Mouse (Mus musculus) splenic B cell, adult 2 months (primary cell): ENCODE measurements around the gene Bmp8b.
"Not testable (repeated sequence)": the region's sequence is repeated elsewhere in the genome, so short reads cannot be mapped to it uniquely, and the experiment has no call there.

Experiments used
- DNase-seq: peaks from one replicate; pipeline ENCODE4 v3.0.0-alpha.2; 2011; ENCODE audit warnings: low read depth, low spot score
- H3K27me3 ChIP-seq: 2 replicates; pipeline ENCODE4 v1.6.1; 2012; ENCODE audit warnings: mild to moderate bottlenecking, low read length, moderate library complexity, mixed read lengths; ENCODE audit not compliant: control insufficient read depth, poor library complexity, insufficient read depth, severe bottlenecking
- H3K36me3 ChIP-seq: 2 replicates; pipeline ENCODE4 v1.6.1; 2012; ENCODE audit warnings: mild to moderate bottlenecking, low read length, moderate library complexity, mixed read lengths; ENCODE audit not compliant: control insufficient read depth, poor library complexity, insufficient read depth, severe bottlenecking

The Bmp8b gene

GRCm38 (mm10) chr4:123093064-123093776 lies 11.7 kb upstream of the Bmp8b start:
- no peak for DNase-seq
- H3K27me3 ChIP-seq: 0 out of 2 replicates have a peak, but pooled peaks cover 1% of the 10 kb centered on the region
- H3K36me3 ChIP-seq: no peaks in the 10 kb centered on the region

- Histone ChIP-seq H3K36me3 (no peaks in the 10 kb centered on the region), H3K27me3 (0 out of 2 replicates have a peak, but pooled peaks cover 1% of the 10 kb centered on the region)
- no peak for DNase-seq
These were observed 11.1 kb upstream of the Bmp8b start for GRCm38 (mm10) chr4:123093869-123094268.

- DNase-seq: no peak
- Histone ChIP-seq H3K36me3 (no peaks in the 10 kb centered on the region), H3K27me3 (0 out of 2 replicates have a peak, but pooled peaks cover 1% of the 10 kb centered on the region)
These were observed 456 bp downstream of the Bmp8b start for GRCm38 (mm10) chr4:123105451-123105790.

- not testable (repeated sequence) for H3K36me3 ChIP-seq, H3K27me3 ChIP-seq, DNase-seq
These were observed 964 bp downstream of the Bmp8b start for GRCm38 (mm10) chr4:123105929-123106328.

- no peak for DNase-seq
- Histone ChIP-seq H3K36me3 (no peaks in the 10 kb centered on the region), H3K27me3 (0 out of 2 replicates have a peak, but pooled peaks cover 1% of the 10 kb centered on the region)
These were observed 1.9 kb downstream of the Bmp8b start for GRCm38 (mm10) chr4:123106864-123107263.

- Histone ChIP-seq H3K36me3 (no peaks in the 10 kb centered on the region), H3K27me3 (0 out of 2 replicates have a peak, but pooled peaks cover 1% of the 10 kb centered on the region)
- DNase-seq: no peak
These were observed 3.1 kb downstream of the Bmp8b start for GRCm38 (mm10) chr4:123108056-123108455.

DNA sequence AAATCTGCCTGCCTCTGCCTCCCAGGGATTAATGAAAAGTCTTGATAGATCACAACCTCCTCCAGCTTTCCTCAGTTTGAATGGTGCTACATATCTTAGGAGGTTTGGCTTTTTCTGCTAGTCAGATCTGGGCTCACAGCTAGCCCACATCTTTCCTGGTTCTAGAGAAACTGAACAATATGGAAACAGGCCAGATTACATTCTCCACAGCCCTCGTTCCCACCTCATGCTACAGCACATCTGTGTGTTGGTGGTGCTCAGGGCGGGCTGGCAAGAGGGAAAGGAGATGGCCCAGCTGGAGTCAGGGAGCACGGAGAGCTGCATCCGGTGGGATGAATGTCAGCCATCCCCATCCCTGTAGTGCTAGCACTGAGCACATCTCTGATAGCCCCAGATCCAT lies 5.8 kb downstream of the Bmp8b start:
- DNase-seq: no peak

DNA sequence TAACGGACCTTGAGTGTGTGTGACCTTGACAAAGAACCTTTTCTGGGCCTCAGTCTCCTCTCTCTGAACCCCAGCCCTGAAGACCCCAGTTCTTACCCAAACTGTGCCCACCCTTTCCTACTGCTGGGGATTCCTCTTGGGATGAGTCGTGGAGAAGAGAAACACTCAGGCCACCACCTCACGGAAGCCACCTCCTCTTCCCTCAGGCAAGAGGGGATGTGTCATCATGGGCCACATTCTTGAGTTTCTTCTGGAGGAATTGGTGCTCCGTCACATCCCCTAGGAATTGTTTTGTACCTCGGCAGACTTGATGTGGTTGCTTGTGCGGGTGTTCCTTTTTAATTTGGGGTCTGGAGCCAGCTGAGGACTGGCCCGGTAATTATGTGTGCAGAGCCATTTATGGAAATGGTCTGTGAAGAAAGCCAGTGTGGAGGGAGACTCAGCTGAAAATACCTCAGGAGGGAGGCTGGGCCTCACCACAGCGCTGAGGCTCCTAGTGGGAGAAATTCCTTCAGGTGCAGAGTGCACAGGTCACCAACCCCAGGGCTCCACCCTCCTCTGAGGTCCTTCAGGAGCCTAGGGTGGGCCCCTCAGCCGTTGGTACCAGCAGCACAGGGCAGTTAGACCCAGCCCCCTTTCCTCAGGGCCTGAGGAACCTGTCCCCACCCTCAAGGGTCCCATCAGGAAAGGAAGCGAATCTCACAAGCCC lies 6.5 kb downstream of the Bmp8b start:
- DNase-seq, H3K36me3 ChIP-seq, H3K27me3 ChIP-seq: not testable (repeated sequence)

More for the DNA sequence above, 5.8 kb downstream of the Bmp8b start:
- H3K36me3 ChIP-seq: no peaks in the 10 kb centered on the region
- 0 out of 2 replicates have a peak, but pooled peaks cover 1% of the 10 kb centered on the region for H3K27me3 ChIP-seq

DNA sequence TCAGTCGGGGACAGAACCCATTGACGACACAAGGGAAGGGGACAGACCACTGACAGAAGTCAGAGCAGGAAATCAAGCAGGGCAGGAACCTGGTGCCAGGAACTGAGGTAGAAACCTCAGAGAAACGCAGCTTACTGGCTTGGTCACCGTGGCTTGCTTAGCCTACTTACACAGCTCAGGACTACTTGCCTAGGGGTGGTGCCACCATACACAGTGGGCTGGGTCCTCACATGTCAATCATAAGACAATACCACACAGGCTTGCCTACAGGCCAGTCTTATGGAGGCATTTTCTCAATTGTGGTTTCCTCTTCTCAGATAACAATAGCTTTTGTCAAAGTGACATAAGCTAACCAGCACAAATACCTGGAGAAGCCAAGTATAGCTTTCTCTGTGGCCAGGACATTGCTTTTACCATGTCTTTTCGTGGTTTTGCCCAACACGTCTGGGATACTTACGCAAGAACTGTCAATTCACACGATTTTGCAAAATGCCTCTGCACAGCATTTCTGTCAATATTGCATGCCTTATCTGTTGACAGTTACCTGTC lies 7.3 kb downstream of the Bmp8b start:
- Histone ChIP-seq H3K36me3 (no peaks in the 10 kb centered on the region), H3K27me3 (no peaks in the 10 kb centered on the region)
- DNase-seq: no peak

DNA sequence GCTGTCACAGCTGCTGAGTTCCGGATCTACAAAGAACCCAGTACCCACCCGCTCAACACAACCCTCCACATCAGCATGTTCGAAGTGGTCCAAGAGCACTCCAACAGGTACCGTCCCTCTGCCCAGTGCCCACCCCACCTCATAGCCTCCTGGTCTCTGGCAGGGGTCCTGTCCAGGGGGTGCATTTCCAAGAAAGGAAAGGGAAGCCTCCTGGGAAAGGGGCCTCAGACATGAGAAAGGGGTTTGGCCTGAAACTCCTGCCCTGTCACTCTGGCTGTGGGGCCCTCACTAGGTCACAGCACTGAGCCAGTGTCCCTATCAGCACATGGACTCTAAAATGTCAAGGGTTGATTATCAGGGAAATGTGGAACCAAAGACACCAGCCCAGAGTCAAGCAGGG lies 9.7 kb downstream of the Bmp8b start:
- H3K36me3 ChIP-seq, H3K27me3 ChIP-seq: not testable (repeated sequence)

DNA sequence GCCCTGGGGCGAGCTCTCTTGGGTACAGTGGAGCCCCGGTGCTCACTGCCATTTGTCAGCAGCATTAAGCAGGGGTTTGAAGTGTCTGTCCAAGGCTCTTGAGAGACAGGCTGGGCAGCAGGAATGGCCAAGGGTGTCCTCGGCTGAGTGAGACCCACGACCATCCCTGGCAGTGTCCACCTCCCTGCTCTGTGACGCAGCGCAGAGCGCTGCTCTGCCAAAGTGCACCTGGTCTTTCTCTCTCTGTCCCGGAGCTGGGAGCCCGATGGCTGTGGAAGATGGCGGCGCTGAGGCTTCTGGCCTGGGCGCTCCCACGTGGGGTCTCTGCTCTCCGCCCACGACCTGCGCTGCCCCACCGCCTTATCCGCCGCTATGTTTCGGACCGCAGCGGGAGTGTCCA lies 11.0 kb downstream of the Bmp8b start, which contains the start of gene Oxct2b:
Gene Oxct2b, plus strand, starts transcription at position 256 of the 400 bp plus-strand sequence.
- no peak for DNase-seq
- H3K27me3 ChIP-seq: no peaks in the 10 kb centered on the region
- H3K36me3 ChIP-seq: no peaks in the 10 kb centered on the region

More for the DNA sequence above, 9.7 kb downstream of the Bmp8b start:
- not testable (repeated sequence) for DNase-seq

GRCm38 (mm10) chr4:123116640-123117039 lies 11.7 kb downstream of the Bmp8b start:
- H3K36me3 ChIP-seq, H3K27me3 ChIP-seq, DNase-seq: not testable (repeated sequence)

GRCm38 (mm10) chr4:123121286-123121685 lies 16.3 kb downstream of the Bmp8b start:
- Histone ChIP-seq H3K27me3 (no peaks in the 10 kb centered on the region), H3K36me3 (no peaks in the 10 kb centered on the region)
- no peak for DNase-seq

- Histone ChIP-seq H3K27me3 (no peaks in the 10 kb centered on the region), H3K36me3 (peaks cover 7% of the 10 kb centered on the region; the same call in 1 of the 2 replicates)
- no peak for DNase-seq
These were observed 21.7 kb downstream of the Bmp8b start for GRCm38 (mm10) chr4:123126626-123127025.

- no peak for DNase-seq
- Histone ChIP-seq H3K36me3 (peaks cover 9% of the 10 kb centered on the region), H3K27me3 (no peaks in the 10 kb centered on the region; the same call in 1 of the 2 replicates)
These were observed 22.1 kb downstream of the Bmp8b start for GRCm38 (mm10) chr4:123127051-123127450.
